Comparison of ENCODE assay signal across 13 mouse cellular contexts in genomic region chrX:38216986-38217675, GRCm38 (mm10). TPM values are rescaled to one million over a fixed set of nuclear protein-coding genes. Genes with fewer than 3 reads are reported as not detected.
DNase-seq lines count a peak whose midpoint lies in the region; ATAC-seq and TF ChIP-seq lines count a peak whose summit lies in the region.
"Had no signal": no experiment of that assay in that cellular context is flagged by ENCODE, and none has a peak within 500 bp of the region (broad histone marks: within the 10 kb centered on the region; RNA-seq: fewer than 3 reads in every experiment).

No protein-coding gene starts in this region.

- TF ChIP-seq POLR2A in liver, adult 2 months (IDR thresholded peaks at IDR 0.05; ENCODE audit: extremely low read depth, insufficient read depth, low read length), result no peak
- TF ChIP-seq POLR2A in limb, embryonic 14.5 days (IDR thresholded peaks at IDR 0.05; ENCODE audit: borderline replicate concordance, extremely low read depth, insufficient read depth, insufficient read length), result no peak

- DNase-seq in liver, adult 2 months (ENCODE audit: extremely low read depth, low read depth, low spot score), result peak; percentile 83
- DNase-seq in adrenal gland, adult 8-10 months, result peak; percentile 11
- peak; percentile 2 for DNase-seq in limb, embryonic 14.5 days (ENCODE audit: low spot score)
- DNase-seq in urinary bladder, postnatal 14 days (ENCODE audit: low spot score), result no peak
- DNase-seq in hindbrain, embryonic 14.5 days (ENCODE audit: low spot score), result no peak
- DNase-seq in heart, postnatal 10 days, result no peak
- DNase-seq: cerebellum, adult 11-12 months; left cerebral cortex, postnatal 4 days had no signal

- no peak overlapping the region for H3K27ac ChIP-seq in liver, adult 2 months (replicated peaks; ENCODE audit: insufficient read depth, low read depth, low read length)
- H3K27ac ChIP-seq in liver, embryonic 12.5 days, result no peak overlapping the region
- peak overlapping the region; percentile 69 for H3K27ac ChIP-seq in intestine, embryonic 16.5 days (ENCODE audit: low read length)
- 0 out of 2 replicates have a peak overlapping the region, but pooled peaks have one; percentile 5 for H3K27ac ChIP-seq in limb, embryonic 14.5 days (replicated peaks; ENCODE audit: low read depth, low read length)
- no peak overlapping the region for H3K27ac ChIP-seq in hindbrain, embryonic 14.5 days

- no peaks in the 10 kb centered on the region for H3K9me3 ChIP-seq in liver, embryonic 12.5 days (replicated peaks)
- H3K9me3 ChIP-seq in intestine, embryonic 16.5 days (ENCODE audit: control insufficient read depth, low read length), result no peaks in the 10 kb centered on the region
- H3K9me3 ChIP-seq in limb, embryonic 14.5 days (ENCODE audit: control insufficient read depth, low read length), result no peaks in the 10 kb centered on the region
- no peaks in the 10 kb centered on the region for H3K9me3 ChIP-seq in hindbrain, embryonic 14.5 days (ENCODE audit: control insufficient read depth, low read length)

- TF ChIP-seq CTCF in liver, adult 2 months (IDR thresholded peaks at IDR 0.05; ENCODE audit: low read depth, low read length), result no peak

- no peaks in the 10 kb centered on the region for H3K27me3 ChIP-seq in liver, adult 2 months (ENCODE audit: control insufficient read depth, insufficient read depth, low read length)
- no peaks in the 10 kb centered on the region for H3K27me3 ChIP-seq in liver, embryonic 12.5 days (replicated peaks)
- H3K27me3 ChIP-seq in intestine, embryonic 16.5 days (replicated peaks; ENCODE audit: control insufficient read depth, insufficient read depth, low read length), result no peaks in the 10 kb centered on the region
- H3K27me3 ChIP-seq in limb, embryonic 14.5 days (ENCODE audit: control insufficient read depth, insufficient read depth, low read length), result no peaks in the 10 kb centered on the region
- no peaks in the 10 kb centered on the region for H3K27me3 ChIP-seq in hindbrain, embryonic 14.5 days (ENCODE audit: control insufficient read depth, insufficient read depth, low read length)
- H3K27me3 ChIP-seq: CH12.LX had no signal

- intact Hi-C loops in heart, postnatal 10 days (cut with DNase I), result no loop called here

- no peaks in the 10 kb centered on the region for H3K36me3 ChIP-seq in liver, adult 2 months (ENCODE audit: control insufficient read depth, insufficient read depth, low read length)
- H3K36me3 ChIP-seq in liver, embryonic 12.5 days, result no peaks in the 10 kb centered on the region
- H3K36me3 ChIP-seq in intestine, embryonic 16.5 days (ENCODE audit: control insufficient read depth, insufficient read depth, low read length), result no peaks in the 10 kb centered on the region
- no peaks in the 10 kb centered on the region for H3K36me3 ChIP-seq in limb, embryonic 14.5 days (ENCODE audit: control insufficient read depth, insufficient read depth, low read length)
- H3K36me3 ChIP-seq in hindbrain, embryonic 14.5 days (replicated peaks; ENCODE audit: control insufficient read depth, insufficient read depth), result no peaks in the 10 kb centered on the region

- no peaks in the 10 kb centered on the region for H3K79me2 ChIP-seq in liver, adult 2 months (ENCODE audit: control insufficient read depth, insufficient read depth, low read length)

- 42% methylated on average over 9 of the region's 9 CpGs for WGBS in liver, adult 2 months
- WGBS in liver, embryonic 12.5 days (ENCODE audit: insufficient replicate concordance), result 80% methylated on average over 8 of the region's 9 CpGs
- 51% methylated on average over 9 of the region's 9 CpGs for WGBS in intestine, embryonic 16.5 days
- WGBS in limb, embryonic 14.5 days, result 68% methylated on average over 9 of the region's 9 CpGs
- WGBS in hindbrain, embryonic 14.5 days, result 80% methylated on average over 9 of the region's 9 CpGs

- no peak overlapping the region for H3K4me3 ChIP-seq in liver, adult 2 months (ENCODE audit: insufficient read depth, low read depth, low read length)
- H3K4me3 ChIP-seq in liver, embryonic 12.5 days, result no peak overlapping the region
- no peak overlapping the region for H3K4me3 ChIP-seq in intestine, embryonic 16.5 days (ENCODE audit: low read length)
- H3K4me3 ChIP-seq in limb, embryonic 14.5 days (replicated peaks; ENCODE audit: low read length), result no peak overlapping the region
- no peak overlapping the region for H3K4me3 ChIP-seq in hindbrain, embryonic 14.5 days (replicated peaks; ENCODE audit: low read length)

- H3K4me1 ChIP-seq in liver, adult 2 months (ENCODE audit: control insufficient read depth, insufficient read depth, low read length), result peaks cover 6% of the 10 kb centered on the region; the same call in 1 of the 2 replicates
- H3K4me1 ChIP-seq in liver, embryonic 12.5 days, result no peaks in the 10 kb centered on the region
- H3K4me1 ChIP-seq in intestine, embryonic 16.5 days (ENCODE audit: control insufficient read depth, insufficient read depth, low read length), result no peaks in the 10 kb centered on the region
- no peaks in the 10 kb centered on the region for H3K4me1 ChIP-seq in limb, embryonic 14.5 days (ENCODE audit: control insufficient read depth, insufficient read depth, low read length)
- no peaks in the 10 kb centered on the region for H3K4me1 ChIP-seq in hindbrain, embryonic 14.5 days (replicated peaks; ENCODE audit: control insufficient read depth, insufficient read depth, low read length)

- ATAC-seq in liver, embryonic 12.5 days, result no peak
- ATAC-seq in intestine, embryonic 16.5 days, result peak; percentile 75
- ATAC-seq in limb, embryonic 14.5 days (ENCODE audit: low FRiP score, low read depth), result 0 out of 2 replicates have a peak, but pooled peaks have one; percentile 15
- ATAC-seq in hindbrain, embryonic 14.5 days (ENCODE audit: low FRiP score), result no peak

- H3K4me2 ChIP-seq in liver, embryonic 12.5 days, result no peak overlapping the region
- no peak overlapping the region for H3K4me2 ChIP-seq in intestine, embryonic 16.5 days (ENCODE audit: low read depth, low read length)
- H3K4me2 ChIP-seq in limb, embryonic 14.5 days (replicated peaks; ENCODE audit: low read depth, low read length, severe bottlenecking), result no peak overlapping the region
- no peak overlapping the region for H3K4me2 ChIP-seq in hindbrain, embryonic 14.5 days (replicated peaks)
- H3K4me2 ChIP-seq: heart, embryonic 11.5 days had no signal

- no peak overlapping the region for H3K9ac ChIP-seq in liver, adult 2 months (ENCODE audit: low read depth, low read length)
- no peak overlapping the region for H3K9ac ChIP-seq in liver, embryonic 12.5 days
- no peak overlapping the region for H3K9ac ChIP-seq in intestine, embryonic 16.5 days (ENCODE audit: low read depth, low read length)
- H3K9ac ChIP-seq in limb, embryonic 14.5 days (ENCODE audit: low read depth, low read length, severe bottlenecking), result no peak overlapping the region
- H3K9ac ChIP-seq in hindbrain, embryonic 14.5 days, result no peak overlapping the region

RNA-seq across cellular contexts. Expression of gene Zbtb33, which starts 27.5 kb away (rescaled TPM):
- 15.8 and 17.6 TPM in 2 replicates for total RNA-seq in liver, adult 2 months (2014; rRNA removed)
- polyA plus RNA-seq in liver, adult 2 months (2012; rRNA removed), result 2.4 and 2.8 TPM in 2 replicates
- polyA plus RNA-seq in liver, embryonic 12.5 days (2016; fragmentation: Nextera tagmentation; extraction: Ambion mirVana), result 1.7 and 2.2 TPM in 2 replicates
- 10 to 100 TPM; 28.2 to 42.7 (median 34.2) TPM for total RNA-seq in adrenal gland, adult 8-10 months (2022)
- polyA plus RNA-seq in intestine, embryonic 16.5 days (2015; fragmentation: Nextera tagmentation; extraction: Ambion mirVana), result 2.7 and 3.1 TPM in 2 replicates
- 8.2 and 8.7 TPM in 2 replicates for polyA plus RNA-seq in limb, embryonic 14.5 days (2012; rRNA removed)
- polyA plus RNA-seq in limb, embryonic 14.5 days (2014; fragmentation: Nextera tagmentation; extraction: Ambion mirVana), result 4.8 and 5.7 TPM in 2 replicates
- 6.6 and 7.7 TPM in 2 replicates for polyA plus RNA-seq in hindbrain, embryonic 14.5 days (2014; fragmentation: Nextera tagmentation; extraction: Ambion mirVana)
- 10 to 100 TPM; 13.7 to 14.8 TPM for total RNA-seq in heart, postnatal 10 days (2021)

RNA-seq across cellular contexts. Expression of gene Tmem255a, which starts 35.1 kb away (rescaled TPM):
- total RNA-seq in liver, adult 2 months (2014; rRNA removed), result under 0.01 and 0.20 TPM in 2 replicates
- polyA plus RNA-seq in liver, adult 2 months (2012; rRNA removed), result not detected in 2 replicates
- 4.3 and 4.9 TPM in 2 replicates for polyA plus RNA-seq in liver, embryonic 12.5 days (2016; fragmentation: Nextera tagmentation; extraction: Ambion mirVana)
- total RNA-seq in adrenal gland, adult 8-10 months (2022), result 10 to 100 TPM; 33.4 to 59.1 (median 46.4) TPM
- polyA plus RNA-seq in intestine, embryonic 16.5 days (2015; fragmentation: Nextera tagmentation; extraction: Ambion mirVana), result 27.1 and 27.9 TPM in 2 replicates
- 26.0 and 31.8 TPM in 2 replicates for polyA plus RNA-seq in limb, embryonic 14.5 days (2012; rRNA removed)
- 37.7 and 39.4 TPM in 2 replicates for polyA plus RNA-seq in limb, embryonic 14.5 days (2014; fragmentation: Nextera tagmentation; extraction: Ambion mirVana)
- polyA plus RNA-seq in hindbrain, embryonic 14.5 days (2014; fragmentation: Nextera tagmentation; extraction: Ambion mirVana), result 46.9 and 50.0 TPM in 2 replicates
- 10 to 100 TPM; 19.7 to 30.7 TPM for total RNA-seq in heart, postnatal 10 days (2021)
- total RNA-seq: monocyte, adult 5-6 weeks had no signal

Comparison
In these comparisons a context has a peak if more than half of its experiments do, and no peak if none do; other contexts are left out.
1. DNase-seq: peak in liver, adult 2 months (single experiment), adrenal gland, adult 8-10 months (single experiment) and limb, embryonic 14.5 days (single experiment); none in urinary bladder, postnatal 14 days (single experiment), hindbrain, embryonic 14.5 days (single experiment) and heart, postnatal 10 days (0 of 2).
2. H3K27ac ChIP-seq: peak in intestine, embryonic 16.5 days (single experiment) and limb, embryonic 14.5 days (single experiment); none in liver, adult 2 months (single experiment), liver, embryonic 12.5 days (single experiment) and hindbrain, embryonic 14.5 days (single experiment).
3. ATAC-seq: peak in intestine, embryonic 16.5 days (single experiment) and limb, embryonic 14.5 days (single experiment); none in liver, embryonic 12.5 days (single experiment) and hindbrain, embryonic 14.5 days (single experiment).